ENCODE assay signal across 12 mouse cellular contexts in genomic region chr6:28853654-28854053, GRCm38 (mm10). TPM values are rescaled to one million over a fixed set of nuclear protein-coding genes. Genes with fewer than 3 reads are reported as not detected.
DNase-seq lines count a peak whose midpoint lies in the region; ATAC-seq and TF ChIP-seq lines count a peak whose summit lies in the region.
"Had no signal": no experiment of that assay in that cellular context is flagged by ENCODE, and none has a peak within 500 bp of the region (broad histone marks: within the 10 kb centered on the region; RNA-seq: fewer than 3 reads in every experiment).

No protein-coding gene starts in this region.

- H3K4me3 ChIP-seq in forebrain, embryonic 12.5 days (replicated peaks): no peak overlapping the region
- H3K4me3 ChIP-seq in forebrain, postnatal 0 days (ENCODE audit: low read depth, low read length): no peak overlapping the region
- H3K4me3 ChIP-seq in embryonic facial prominence, embryonic 12.5 days: no peak overlapping the region
- H3K4me3 ChIP-seq in hindbrain, embryonic 16.5 days (ENCODE audit: low read length): no peak overlapping the region
- no peak overlapping the region for H3K4me3 ChIP-seq in midbrain, embryonic 16.5 days (ENCODE audit: low read depth, low read length)
- no peak overlapping the region for H3K4me3 ChIP-seq in liver, embryonic 12.5 days

- WGBS in forebrain, embryonic 12.5 days: 3% methylated on average over 2 of the region's 2 CpGs
- WGBS in forebrain, postnatal 0 days: 12% methylated on average over 2 of the region's 2 CpGs
- WGBS in embryonic facial prominence, embryonic 12.5 days: 12% methylated on average over 2 of the region's 2 CpGs
- WGBS in hindbrain, embryonic 16.5 days: 17% methylated on average over 2 of the region's 2 CpGs
- 5% methylated on average over 2 of the region's 2 CpGs for WGBS in midbrain, embryonic 16.5 days
- WGBS in liver, embryonic 12.5 days (ENCODE audit: insufficient replicate concordance): 81% methylated on average over 2 of the region's 2 CpGs

- TF ChIP-seq CTCF in forebrain, postnatal 0 days (IDR thresholded peaks at IDR 0.05; ENCODE audit: low read depth): no peak

- DNase-seq in forebrain, postnatal 0 days: no peak
- no peak for DNase-seq in gastrocnemius, postnatal 10 days
- DNase-seq in frontal cortex, postnatal 10 days (ENCODE audit: low spot score in 2 of 2): no peak
- DNase-seq: gastrocnemius, postnatal 25 days; lung, embryonic 14.5 days; thymus, adult 18-20 months had no signal

- H3K4me2 ChIP-seq in forebrain, embryonic 12.5 days: no peak overlapping the region
- no peak overlapping the region for H3K4me2 ChIP-seq in forebrain, postnatal 0 days (ENCODE audit: low read depth)
- H3K4me2 ChIP-seq in embryonic facial prominence, embryonic 12.5 days (replicated peaks): no peak overlapping the region
- H3K4me2 ChIP-seq in hindbrain, embryonic 16.5 days (ENCODE audit: low read length): no peak overlapping the region
- H3K4me2 ChIP-seq in midbrain, embryonic 16.5 days (ENCODE audit: low read length): no peak overlapping the region
- no peak overlapping the region for H3K4me2 ChIP-seq in liver, embryonic 12.5 days
- H3K4me2 ChIP-seq: lung, embryonic 14.5 days had no signal

- ATAC-seq in forebrain, embryonic 12.5 days (ENCODE audit: low FRiP score): peak; percentile 9; the same call in 1 of the 2 replicates
- no peak for ATAC-seq in forebrain, postnatal 0 days
- 0 out of 2 replicates have a peak, but pooled peaks have one; percentile 17 for ATAC-seq in embryonic facial prominence, embryonic 12.5 days (ENCODE audit: insufficient number of reproducible peaks, insufficient read depth, low FRiP score, low TSS enrichment)
- no peak; the same call in 1 of the 2 replicates for ATAC-seq in hindbrain, embryonic 16.5 days
- ATAC-seq in midbrain, embryonic 16.5 days: no peak
- no peak for ATAC-seq in liver, embryonic 12.5 days
- ATAC-seq: intestine, postnatal 0 days had no signal

- H3K4me1 ChIP-seq in forebrain, embryonic 12.5 days: peaks cover 44% of the 10 kb centered on the region
- peaks cover 9% of the 10 kb centered on the region; the same call in 1 of the 2 replicates for H3K4me1 ChIP-seq in forebrain, postnatal 0 days (ENCODE audit: insufficient read depth)
- H3K4me1 ChIP-seq in embryonic facial prominence, embryonic 12.5 days: peaks cover 53% of the 10 kb centered on the region
- H3K4me1 ChIP-seq in hindbrain, embryonic 16.5 days (ENCODE audit: control insufficient read depth, insufficient read depth, low read depth, low read length): peaks cover 39% of the 10 kb centered on the region
- H3K4me1 ChIP-seq in midbrain, embryonic 16.5 days (ENCODE audit: control insufficient read depth, insufficient read depth, low read length): peaks cover 32% of the 10 kb centered on the region
- H3K4me1 ChIP-seq in liver, embryonic 12.5 days: peaks cover 37% of the 10 kb centered on the region

- H3K9ac ChIP-seq in forebrain, embryonic 12.5 days: no peak overlapping the region
- H3K9ac ChIP-seq in forebrain, postnatal 0 days: no peak overlapping the region
- no peak overlapping the region for H3K9ac ChIP-seq in embryonic facial prominence, embryonic 12.5 days
- H3K9ac ChIP-seq in hindbrain, embryonic 16.5 days (ENCODE audit: low read depth, low read length): 0 out of 2 replicates have a peak overlapping the region, but pooled peaks have one; percentile 21
- no peak overlapping the region for H3K9ac ChIP-seq in midbrain, embryonic 16.5 days (ENCODE audit: low read depth, low read length)
- H3K9ac ChIP-seq in liver, embryonic 12.5 days: no peak overlapping the region
- H3K9ac ChIP-seq: lung, embryonic 14.5 days had no signal

- peaks cover 21% of the 10 kb centered on the region for H3K27me3 ChIP-seq in forebrain, embryonic 12.5 days
- H3K27me3 ChIP-seq in forebrain, postnatal 0 days (ENCODE audit: insufficient read depth, low read length): no peaks in the 10 kb centered on the region
- H3K27me3 ChIP-seq in embryonic facial prominence, embryonic 12.5 days: no peaks in the 10 kb centered on the region
- no peaks in the 10 kb centered on the region for H3K27me3 ChIP-seq in hindbrain, embryonic 16.5 days (replicated peaks; ENCODE audit: control insufficient read depth, insufficient read depth, low read length)
- H3K27me3 ChIP-seq in midbrain, embryonic 16.5 days (ENCODE audit: control insufficient read depth, insufficient read depth, low read depth, low read length): no peaks in the 10 kb centered on the region
- no peaks in the 10 kb centered on the region for H3K27me3 ChIP-seq in liver, embryonic 12.5 days (replicated peaks)

- H3K9me3 ChIP-seq in forebrain, embryonic 12.5 days: no peaks in the 10 kb centered on the region
- no peaks in the 10 kb centered on the region for H3K9me3 ChIP-seq in forebrain, postnatal 0 days (ENCODE audit: low read length)
- H3K9me3 ChIP-seq in embryonic facial prominence, embryonic 12.5 days: no peaks in the 10 kb centered on the region
- H3K9me3 ChIP-seq in hindbrain, embryonic 16.5 days (ENCODE audit: control insufficient read depth, low read length): no peaks in the 10 kb centered on the region
- H3K9me3 ChIP-seq in midbrain, embryonic 16.5 days (replicated peaks; ENCODE audit: control insufficient read depth, low read length, poor library complexity, severe bottlenecking): no peaks in the 10 kb centered on the region
- H3K9me3 ChIP-seq in liver, embryonic 12.5 days (replicated peaks): no peaks in the 10 kb centered on the region

- H3K27ac ChIP-seq in forebrain, embryonic 12.5 days: peak overlapping the region; percentile 43; the same call in 1 of the 2 replicates
- no peak overlapping the region for H3K27ac ChIP-seq in forebrain, postnatal 0 days (ENCODE audit: low read depth, low read length)
- no peak overlapping the region for H3K27ac ChIP-seq in embryonic facial prominence, embryonic 12.5 days
- H3K27ac ChIP-seq in hindbrain, embryonic 16.5 days (ENCODE audit: low read depth, low read length): peak overlapping the region; percentile 57
- peak overlapping the region; percentile 69; the same call in 1 of the 2 replicates for H3K27ac ChIP-seq in midbrain, embryonic 16.5 days (ENCODE audit: low read length)
- H3K27ac ChIP-seq in liver, embryonic 12.5 days: no peak overlapping the region

- no peaks in the 10 kb centered on the region for H3K36me3 ChIP-seq in forebrain, embryonic 12.5 days (replicated peaks)
- no peaks in the 10 kb centered on the region for H3K36me3 ChIP-seq in forebrain, postnatal 0 days (ENCODE audit: insufficient read depth)
- H3K36me3 ChIP-seq in embryonic facial prominence, embryonic 12.5 days: no peaks in the 10 kb centered on the region
- no peaks in the 10 kb centered on the region for H3K36me3 ChIP-seq in hindbrain, embryonic 16.5 days (ENCODE audit: control insufficient read depth, insufficient read depth, low read length)
- no peaks in the 10 kb centered on the region for H3K36me3 ChIP-seq in midbrain, embryonic 16.5 days (ENCODE audit: control insufficient read depth, insufficient read depth, low read length)
- 0 out of 2 replicates have a peak, but pooled peaks cover 4% of the 10 kb centered on the region for H3K36me3 ChIP-seq in liver, embryonic 12.5 days

RNA-seq across cellular contexts. Expression of gene Lrrc4, which starts 22.1 kb away (rescaled TPM):
- 3.0 and 3.1 TPM in 2 replicates for polyA plus RNA-seq in forebrain, embryonic 12.5 days (2016; fragmentation: Nextera tagmentation; extraction: Ambion mirVana)
- 32.9 and 37.1 TPM in 2 replicates for total RNA-seq in forebrain, postnatal 0 days (2014; rRNA removed)
- polyA plus RNA-seq in forebrain, postnatal 0 days (2015; fragmentation: Nextera tagmentation; extraction: Ambion mirVana): 4.0 and 5.4 TPM in 2 replicates
- 0.71 and 0.87 TPM in 2 replicates for polyA plus RNA-seq in embryonic facial prominence, embryonic 12.5 days (2016; fragmentation: Nextera tagmentation; extraction: Ambion mirVana)
- polyA plus RNA-seq in hindbrain, embryonic 16.5 days (2015; fragmentation: Nextera tagmentation; extraction: Ambion mirVana): 7.2 and 7.4 TPM in 2 replicates
- 6.7 and 6.8 TPM in 2 replicates for polyA plus RNA-seq in midbrain, embryonic 16.5 days (2015; fragmentation: Nextera tagmentation; extraction: Ambion mirVana)
- polyA plus RNA-seq in liver, embryonic 12.5 days (2016; fragmentation: Nextera tagmentation; extraction: Ambion mirVana): 0.16 and 0.30 TPM in 2 replicates
- total RNA-seq in gastrocnemius, postnatal 10 days (2021): 1 to 10 TPM; 1.0 to 1.1 TPM

Comparison
In these comparisons a context has a peak if more than half of its experiments do, and no peak if none do; other contexts are left out.
1. ATAC-seq: peak in forebrain, embryonic 12.5 days (single experiment) and embryonic facial prominence, embryonic 12.5 days (single experiment); none in forebrain, postnatal 0 days (single experiment), hindbrain, embryonic 16.5 days (single experiment), midbrain, embryonic 16.5 days (single experiment) and liver, embryonic 12.5 days (single experiment).
2. H3K27ac ChIP-seq: peak in forebrain, embryonic 12.5 days (single experiment), hindbrain, embryonic 16.5 days (single experiment) and midbrain, embryonic 16.5 days (single experiment); none in forebrain, postnatal 0 days (single experiment), embryonic facial prominence, embryonic 12.5 days (single experiment) and liver, embryonic 12.5 days (single experiment).